Mouse (Mus musculus): ENCODE measurements around the gene Vmn2r106. TPM values are rescaled to one million over a fixed set of nuclear protein-coding genes. Genes with fewer than 3 reads are reported as not detected.

The Vmn2r106 gene
- not detected for total RNA-seq (2023)

GRCm38 (mm10) chr17:20285453-20285852, at the start of gene Vmn2r106:
Gene Vmn2r106, minus strand, starts transcription at chr17:20285553.

GRCm38 (mm10) chr17:20234952-20235351, 50.4 kb downstream of the Vmn2r106 start, which contains the start of gene Vmn2r105:
Gene Vmn2r105, minus strand, starts transcription at chr17:20235052.

Other genes starting within 250 kb of the Vmn2r106 start
- gene Vmn2r104, start 237.2 kb downstream of the Vmn2r106 start, total RNA-seq (2023) = not detected
- gene Fpr-rs7, start 171.3 kb downstream of the Vmn2r106 start, total RNA-seq (2023) = not detected
- gene Fpr-rs6, start 102.5 kb downstream of the Vmn2r106 start, total RNA-seq (2023) = not detected
- not detected for gene Vmn2r105, start 50.5 kb downstream of the Vmn2r106 start, total RNA-seq (2023)
- gene Vmn2r107, start 59.7 kb upstream of the Vmn2r106 start, total RNA-seq (2023) = not detected
- not detected for gene Vmn1r224, start 128.6 kb upstream of the Vmn2r106 start, total RNA-seq (2023)
- gene Vmn2r108, start 195.8 kb upstream of the Vmn2r106 start, total RNA-seq (2023) = 0.06 TPM
- not detected for gene Vmn1r225, start 212.6 kb upstream of the Vmn2r106 start, total RNA-seq (2023)

Measured in CD8-positive naive resting alpha-beta T cell, adult 57 days (primary cell).